Mouse (Mus musculus): Measurements from ENCODE around the gene Vapb. TPM values are rescaled to one million over a fixed set of nuclear protein-coding genes. Genes with fewer than 3 reads are reported as not detected.

Vapb gene
- total and polyA plus RNA-seq, 3 experiments = 13.3 to 128 (median 113) TPM

GRCm38 (mm10) chr2:173724940-173725807, 12.1 kb upstream of the Vapb start:
- H3K4me3 ChIP-seq = no peak overlapping the region
- no peaks in the 10 kb centered on the region for H3K4me1 ChIP-seq (ENCODE audit: control insufficient read depth, insufficient read depth, low read length)
- DNase-seq = no peak
- H3K27me3 ChIP-seq (ENCODE audit: control insufficient read depth, insufficient read depth, low read length) = no peaks in the 10 kb centered on the region
- no peak overlapping the region for H3K27ac ChIP-seq
- H3K36me3 ChIP-seq (ENCODE audit: control insufficient read depth, insufficient read depth, low read length) = no peaks in the 10 kb centered on the region
- intact Hi-C loops (cut with DNase I) = no loop called here
- WGBS = 65% methylated on average over 15 of the region's 15 CpGs
- H3K79me2 ChIP-seq (replicated peaks; ENCODE audit: control insufficient read depth, insufficient read depth, low read length) = no peaks in the 10 kb centered on the region
- TF ChIP-seq CTCF (IDR thresholded peaks at IDR 0.05) = no peak
- TF ChIP-seq EP300 (IDR thresholded peaks at IDR 0.05; ENCODE audit: insufficient read depth, low read depth, low read length) = no peak
- no peak for TF ChIP-seq POLR2A (IDR thresholded peaks at IDR 0.05; ENCODE audit: insufficient read depth, low read depth, low read length)
- H3K9ac ChIP-seq (ENCODE audit: low read depth, low read length) = no peak overlapping the region

DNA sequence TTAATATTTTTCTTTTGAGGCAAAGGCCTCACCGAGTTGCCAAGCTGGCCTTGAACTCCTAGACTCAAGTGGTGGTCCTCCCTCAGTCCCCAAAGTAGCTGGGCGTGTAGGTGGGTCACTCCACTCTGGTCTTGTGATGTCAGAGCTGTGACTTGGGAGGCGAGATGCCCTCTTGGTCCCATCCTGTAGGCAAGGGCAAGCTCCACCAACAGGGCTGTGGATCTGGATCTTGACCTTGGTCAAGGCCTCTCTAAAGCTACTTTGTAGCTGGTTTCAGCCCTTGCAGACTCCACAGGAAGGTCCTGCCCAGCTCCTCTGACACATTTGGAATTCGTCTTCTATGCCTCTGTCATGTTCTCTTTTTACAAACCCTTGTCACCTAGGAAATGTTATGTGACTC, 11.5 kb upstream of the Vapb start:
- no peak overlapping the region for H3K27ac ChIP-seq
- no peaks in the 10 kb centered on the region for H3K36me3 ChIP-seq (ENCODE audit: control insufficient read depth, insufficient read depth, low read length)
- no peaks in the 10 kb centered on the region for H3K27me3 ChIP-seq (ENCODE audit: control insufficient read depth, insufficient read depth, low read length)
- 91% methylated on average over 4 of the region's 4 CpGs for WGBS
- TF ChIP-seq EP300 (IDR thresholded peaks at IDR 0.05; ENCODE audit: insufficient read depth, low read depth, low read length) (no peak), CTCF (IDR thresholded peaks at IDR 0.05) (no peak), POLR2A (IDR thresholded peaks at IDR 0.05; ENCODE audit: insufficient read depth, low read depth, low read length) (no peak)
- DNase-seq = no peak
- intact Hi-C loops (cut with DNase I) = no loop called here
- no peaks in the 10 kb centered on the region for H3K79me2 ChIP-seq (replicated peaks; ENCODE audit: control insufficient read depth, insufficient read depth, low read length)
- H3K9ac ChIP-seq (ENCODE audit: low read depth, low read length) = no peak overlapping the region
- no peak overlapping the region for H3K4me3 ChIP-seq
- H3K4me1 ChIP-seq (ENCODE audit: control insufficient read depth, insufficient read depth, low read length) = no peaks in the 10 kb centered on the region

- no peak for DNase-seq
- Histone ChIP-seq H3K9ac (ENCODE audit: low read depth, low read length) (no peak overlapping the region), H3K27me3 (ENCODE audit: control insufficient read depth, insufficient read depth, low read length) (no peaks in the 10 kb centered on the region), H3K4me1 (ENCODE audit: control insufficient read depth, insufficient read depth, low read length) (no peaks in the 10 kb centered on the region), H3K79me2 (replicated peaks; ENCODE audit: control insufficient read depth, insufficient read depth, low read length) (no peaks in the 10 kb centered on the region), H3K36me3 (ENCODE audit: control insufficient read depth, insufficient read depth, low read length) (no peaks in the 10 kb centered on the region), H3K27ac (no peak overlapping the region), H3K4me3 (no peak overlapping the region)
- WGBS = 33% methylated on average over 9 of the region's 9 CpGs
- TF ChIP-seq EP300 (IDR thresholded peaks at IDR 0.05; ENCODE audit: insufficient read depth, low read depth, low read length) (no peak), CTCF (IDR thresholded peaks at IDR 0.05) (no peak), POLR2A (IDR thresholded peaks at IDR 0.05; ENCODE audit: insufficient read depth, low read depth, low read length) (no peak)
- intact Hi-C loops (cut with DNase I) = no loop called here
Measured at GRCm38 (mm10) chr2:173730444-173730966, 6.8 kb upstream of the Vapb start.

DNA sequence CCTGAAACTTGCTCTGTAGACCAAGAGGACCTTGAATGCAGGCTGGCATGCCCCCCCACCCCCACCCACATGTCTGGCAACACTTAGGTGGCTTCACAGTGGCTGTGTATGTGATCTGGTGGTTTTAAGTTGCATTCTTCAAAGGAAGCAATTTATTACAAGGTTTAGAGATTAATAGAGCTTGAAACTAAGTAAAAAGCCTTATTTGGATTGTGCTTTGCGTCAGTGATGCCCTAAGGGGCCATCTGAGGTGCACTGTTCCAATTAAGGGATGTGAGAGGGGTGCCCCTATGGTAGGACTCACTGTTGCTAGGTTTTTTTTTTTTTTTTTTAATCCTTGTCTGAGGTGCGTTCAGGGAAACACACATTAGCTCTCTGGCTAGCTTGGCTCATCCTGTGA, 2.9 kb upstream of the Vapb start:
- intact Hi-C loops (cut with DNase I) = no loop called here
- H3K79me2 ChIP-seq (replicated peaks; ENCODE audit: control insufficient read depth, insufficient read depth, low read length) = peaks cover 6% of the 10 kb centered on the region; the same call in 1 of the 2 replicates
- 70% methylated on average over 2 of the region's 2 CpGs for WGBS

DNA sequence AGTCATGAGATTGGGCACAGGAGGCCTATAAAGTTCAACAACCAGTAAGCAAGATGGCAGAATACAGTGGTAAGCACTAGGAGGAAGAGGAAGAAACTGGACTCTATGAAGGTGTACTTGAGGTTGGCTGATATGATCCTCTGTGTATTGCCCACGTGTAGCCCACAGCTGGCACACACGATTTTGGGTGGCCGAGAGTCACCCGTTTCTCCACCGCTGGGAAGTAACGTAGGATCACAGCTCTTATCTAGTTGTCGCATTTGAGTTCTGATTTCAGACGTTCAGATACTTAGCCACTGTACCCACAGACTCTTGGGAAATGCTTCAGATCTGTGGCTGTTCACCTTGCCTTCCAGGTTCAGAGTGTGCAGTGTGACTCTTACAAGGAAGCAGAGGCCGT, 921 bp downstream of the Vapb start:
- Histone ChIP-seq H3K4me1 (ENCODE audit: control insufficient read depth, insufficient read depth, low read length) (peaks cover 16% of the 10 kb centered on the region), H3K9ac (ENCODE audit: low read depth, low read length) (peak overlapping the region; percentile 27), H3K27me3 (ENCODE audit: control insufficient read depth, insufficient read depth, low read length) (no peaks in the 10 kb centered on the region), H3K4me3 (peak overlapping the region; percentile 95), H3K36me3 (ENCODE audit: control insufficient read depth, insufficient read depth, low read length) (no peaks in the 10 kb centered on the region), H3K27ac (peak overlapping the region; percentile 90; the same call in 1 of the 2 replicates), H3K79me2 (replicated peaks; ENCODE audit: control insufficient read depth, insufficient read depth, low read length) (peaks cover 14% of the 10 kb centered on the region)
- TF ChIP-seq CTCF (IDR thresholded peaks at IDR 0.05) (no peak), EP300 (IDR thresholded peaks at IDR 0.05; ENCODE audit: insufficient read depth, low read depth, low read length) (no peak), POLR2A (IDR thresholded peaks at IDR 0.05; ENCODE audit: insufficient read depth, low read depth, low read length) (no peak)
- intact Hi-C loops (cut with DNase I) = no loop called here
- no peak for DNase-seq
- WGBS = 58% methylated on average over 9 of the region's 9 CpGs

More for the DNA sequence above, 2.9 kb upstream of the Vapb start:
- Histone ChIP-seq H3K4me1 (ENCODE audit: control insufficient read depth, insufficient read depth, low read length) (peaks cover 10% of the 10 kb centered on the region), H3K27ac (no peak overlapping the region), H3K4me3 (no peak overlapping the region), H3K36me3 (ENCODE audit: control insufficient read depth, insufficient read depth, low read length) (no peaks in the 10 kb centered on the region), H3K9ac (ENCODE audit: low read depth, low read length) (no peak overlapping the region), H3K27me3 (ENCODE audit: control insufficient read depth, insufficient read depth, low read length) (no peaks in the 10 kb centered on the region)
- TF ChIP-seq POLR2A (IDR thresholded peaks at IDR 0.05; ENCODE audit: insufficient read depth, low read depth, low read length) (no peak), EP300 (IDR thresholded peaks at IDR 0.05; ENCODE audit: insufficient read depth, low read depth, low read length) (no peak), CTCF (IDR thresholded peaks at IDR 0.05) (no peak)
- DNase-seq = no peak

- intact Hi-C loops (cut with DNase I) = no loop called here
- Histone ChIP-seq H3K27ac (no peak overlapping the region), H3K79me2 (replicated peaks; ENCODE audit: control insufficient read depth, insufficient read depth, low read length) (peaks cover 15% of the 10 kb centered on the region), H3K9ac (ENCODE audit: low read depth, low read length) (no peak overlapping the region), H3K27me3 (ENCODE audit: control insufficient read depth, insufficient read depth, low read length) (no peaks in the 10 kb centered on the region), H3K36me3 (ENCODE audit: control insufficient read depth, insufficient read depth, low read length) (no peaks in the 10 kb centered on the region), H3K4me1 (ENCODE audit: control insufficient read depth, insufficient read depth, low read length) (peaks cover 16% of the 10 kb centered on the region), H3K4me3 (no peak overlapping the region)
- 76% methylated on average over 7 of the region's 7 CpGs for WGBS
- no peak for TF ChIP-seq EP300 (IDR thresholded peaks at IDR 0.05; ENCODE audit: insufficient read depth, low read depth, low read length)
- TF ChIP-seq CTCF (IDR thresholded peaks at IDR 0.05) = no peak
- TF ChIP-seq POLR2A (IDR thresholded peaks at IDR 0.05; ENCODE audit: insufficient read depth, low read depth, low read length) = no peak
- DNase-seq = no peak
Measured at GRCm38 (mm10) chr2:173739107-173739506, 1.8 kb downstream of the Vapb start.
